Mouse (Mus musculus) ES-Bruce4 (cell line): ENCODE measurements around the gene Prkcsh. TPM values are rescaled to one million over a fixed set of nuclear protein-coding genes. Genes with fewer than 3 reads are reported as not detected.
A peak's percentile ranks its signal among the peaks of the same experiment; 100 is the strongest.

Experiments used
- H3K27ac ChIP-seq: 2 replicates; pipeline ENCODE4 v1.5.1; 2012; ENCODE audit warnings: low read length, inconsistent platforms; ENCODE audit not compliant: insufficient read depth
- H3K27me3 ChIP-seq: 2 replicates; pipeline ENCODE4 v1.6.1; 2012; ENCODE audit warnings: mild to moderate bottlenecking, low read length, inconsistent platforms; ENCODE audit not compliant: control insufficient read depth, poor library complexity, insufficient read depth, severe bottlenecking
- H3K36me3 ChIP-seq: 2 replicates; pipeline ENCODE4 v1.6.1; 2012; ENCODE audit warnings: inconsistent platforms, mild to moderate bottlenecking, low read length, moderate library complexity; ENCODE audit not compliant: control insufficient read depth, poor library complexity, insufficient read depth, severe bottlenecking
- H3K4me1 ChIP-seq: one replicate; pipeline ENCODE4 v1.8.1; 2011; ENCODE audit warnings: low read length; ENCODE audit not compliant: control insufficient read depth, insufficient read depth
- H3K4me3 ChIP-seq: 2 replicates; pipeline ENCODE4 v1.5.1; 2011; ENCODE audit warnings: low read depth, mild to moderate bottlenecking, low read length
- H3K9ac ChIP-seq: 2 replicates; pipeline ENCODE4 v1.6.1; 2012; ENCODE audit warnings: low read depth, mild to moderate bottlenecking, inconsistent platforms; ENCODE audit not compliant: poor library complexity, severe bottlenecking
- H3K9me3 ChIP-seq: replicated peaks from 2 replicates; pipeline ENCODE4 v1.6.1; 2012; ENCODE audit warnings: mild to moderate bottlenecking, low read length, inconsistent platforms; ENCODE audit not compliant: control insufficient read depth, poor library complexity, insufficient read depth, severe bottlenecking
- CTCF ChIP-seq: IDR thresholded peaks from one replicate; pipeline ENCODE4 v1.8.1; 2011; ENCODE audit warnings: low read depth, low read length
- EP300 ChIP-seq: IDR thresholded peaks from 2 replicates; pipeline ENCODE4 v1.6.1; 2011; ENCODE audit warnings: low read depth, low read length; ENCODE audit not compliant: insufficient read depth
- POLR2A ChIP-seq: IDR thresholded peaks from one replicate; pipeline ENCODE4 v1.8.1; 2011; ENCODE audit warnings: low read length; ENCODE audit not compliant: insufficient read depth
- polyA plus RNA-seq: library from polyadenylated mRNA; stranded (reverse); fragments of >200 nt; gene quantifications from 2 replicates; pipeline ENCODE4 v1.2.4, GENCODE M21; 2011; ENCODE audit warnings: low read depth; ENCODE audit not compliant: missing spikeins, insufficient read depth, insufficient read length

Gene Prkcsh
- polyA plus RNA-seq, 1 experiment = 108 TPM

GRCm38 (mm10) chr9:21989230-21990110 lies 13.1 kb upstream of the Prkcsh start, which contains the start of gene Rgl3:
Gene Rgl3, minus strand, starts transcription at chr9:21989446.
- Histone ChIP-seq H3K4me3 (peak within 1 kb of the TSS; percentile 65), H3K36me3 (no peaks in the 10 kb centered on the region), H3K4me1 (peaks cover 3% of the 10 kb centered on the region), H3K9me3 (no peaks in the 10 kb centered on the region), H3K9ac (peak within 1 kb of the TSS; percentile 24; the same call in 1 of the 2 replicates), H3K27ac (no peak within 1 kb of the TSS), H3K27me3 (peaks cover 10% of the 10 kb centered on the region)
- TF ChIP-seq EP300 (no peak), POLR2A (no peak), CTCF (no peak)

GRCm38 (mm10) chr9:21992227-21992626 lies 10.4 kb upstream of the Prkcsh start:
- no peaks in the 10 kb centered on the region for H3K9me3 ChIP-seq
- peaks cover 3% of the 10 kb centered on the region for H3K4me1 ChIP-seq
- no peak overlapping the region for H3K9ac ChIP-seq
- H3K36me3 ChIP-seq = no peaks in the 10 kb centered on the region
- H3K27ac ChIP-seq = no peak overlapping the region
- peaks cover 8% of the 10 kb centered on the region for H3K27me3 ChIP-seq
- H3K4me3 ChIP-seq = no peak overlapping the region
- TF ChIP-seq POLR2A (no peak), EP300 (no peak), CTCF (no peak)

GRCm38 (mm10) chr9:21996178-21996867 lies 6.3 kb upstream of the Prkcsh start:
- no peak overlapping the region for H3K4me3 ChIP-seq
- no peaks in the 10 kb centered on the region for H3K4me1 ChIP-seq
- H3K9me3 ChIP-seq = no peaks in the 10 kb centered on the region
- H3K27ac ChIP-seq = no peak overlapping the region
- H3K36me3 ChIP-seq = no peaks in the 10 kb centered on the region
- no peak for TF ChIP-seq CTCF
- TF ChIP-seq EP300 = no peak
- TF ChIP-seq POLR2A = no peak
- no peaks in the 10 kb centered on the region for H3K27me3 ChIP-seq
- H3K9ac ChIP-seq = no peak overlapping the region

GRCm38 (mm10) chr9:22000296-22000695 lies 2.3 kb upstream of the Prkcsh start:
- no peak overlapping the region for H3K27ac ChIP-seq
- H3K9ac ChIP-seq = no peak overlapping the region
- H3K27me3 ChIP-seq = no peaks in the 10 kb centered on the region
- H3K4me3 ChIP-seq = no peak overlapping the region
- H3K4me1 ChIP-seq = no peaks in the 10 kb centered on the region
- H3K36me3 ChIP-seq = peaks cover 9% of the 10 kb centered on the region
- no peak for TF ChIP-seq EP300
- TF ChIP-seq CTCF = no peak
- TF ChIP-seq POLR2A = no peak
- no peaks in the 10 kb centered on the region for H3K9me3 ChIP-seq

- Histone ChIP-seq H3K36me3 (peaks cover 22% of the 10 kb centered on the region), H3K4me3 (no peak overlapping the region), H3K9me3 (no peaks in the 10 kb centered on the region), H3K27ac (no peak overlapping the region), H3K4me1 (no peaks in the 10 kb centered on the region), H3K27me3 (no peaks in the 10 kb centered on the region), H3K9ac (no peak overlapping the region)
- TF ChIP-seq POLR2A (no peak), EP300 (no peak), CTCF (no peak)
Measured at GRCm38 (mm10) chr9:22001633-22002032, 973 bp upstream of the Prkcsh start.

GRCm38 (mm10) chr9:22003163-22003554 lies 553 bp downstream of the Prkcsh start:
- Histone ChIP-seq H3K9me3 (no peaks in the 10 kb centered on the region), H3K4me1 (no peaks in the 10 kb centered on the region), H3K9ac (peak overlapping the region; percentile 38), H3K27ac (peak overlapping the region; percentile 11), H3K4me3 (peak overlapping the region; percentile 89), H3K36me3 (peaks cover 35% of the 10 kb centered on the region), H3K27me3 (no peaks in the 10 kb centered on the region)
- no peak for TF ChIP-seq CTCF
- TF ChIP-seq POLR2A = no peak
- no peak for TF ChIP-seq EP300
